ENCODE assay signal across 13 mouse cellular contexts in the genomic region with DNA sequence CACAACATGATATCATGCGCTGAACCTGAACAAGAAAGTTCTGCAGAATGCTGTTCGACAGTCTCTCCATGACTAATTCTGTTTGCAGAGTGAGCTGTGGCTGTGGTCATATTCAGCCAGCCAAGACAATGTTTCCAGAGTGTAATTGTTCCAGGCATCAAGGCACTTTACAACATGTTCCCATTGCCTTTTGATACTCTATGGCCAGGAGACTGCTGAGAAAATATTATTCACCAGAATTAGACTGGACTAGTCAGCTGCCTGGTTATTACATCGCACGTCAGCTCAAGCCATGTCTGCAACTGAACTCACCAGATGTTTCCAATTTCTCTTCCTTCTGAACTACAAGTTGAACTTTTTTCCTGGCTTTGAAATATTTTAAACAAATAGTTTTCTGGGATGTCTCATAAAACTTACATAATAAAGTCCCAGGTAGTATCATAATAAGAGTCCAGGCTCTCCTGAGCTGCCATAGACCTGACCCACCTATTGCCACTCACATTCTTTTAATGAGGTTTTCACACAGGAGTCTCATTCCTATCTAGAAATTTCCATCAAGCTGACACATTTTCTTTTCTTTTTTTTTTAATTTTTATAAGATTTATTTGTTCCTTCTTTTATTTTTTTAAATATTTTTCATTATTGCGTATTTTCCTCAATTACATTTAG.
DNase-seq lines count a peak whose midpoint lies in the region; ATAC-seq and TF ChIP-seq lines count a peak whose summit lies in the region.
"Had no signal": no experiment of that assay in that cellular context is flagged by ENCODE, and none has a peak within 500 bp of the region (broad histone marks: within the 10 kb centered on the region; RNA-seq: fewer than 3 reads in every experiment).

No protein-coding gene starts in this region.

- H3K36me3 ChIP-seq in kidney, embryonic 16.5 days (ENCODE audit: insufficient read depth, low read length), result no peaks in the 10 kb centered on the region
- H3K36me3 ChIP-seq in liver, postnatal 0 days (replicated peaks; ENCODE audit: insufficient read depth, low read length), result no peaks in the 10 kb centered on the region
- H3K36me3 ChIP-seq: forebrain, embryonic 10.5 days; heart, embryonic 15.5 days had no signal

- no peak overlapping the region for H3K9ac ChIP-seq in kidney, embryonic 16.5 days (replicated peaks; ENCODE audit: low read length)
- no peak overlapping the region for H3K9ac ChIP-seq in liver, postnatal 0 days (replicated peaks)
- H3K9ac ChIP-seq: heart, embryonic 15.5 days; liver, embryonic 14.5 days had no signal

- H3K27ac ChIP-seq in kidney, embryonic 16.5 days (ENCODE audit: low read length), result peak overlapping the region; percentile 36; the same call in 1 of the 2 replicates
- H3K27ac ChIP-seq in liver, postnatal 0 days (ENCODE audit: low read depth), result no peak overlapping the region
- H3K27ac ChIP-seq: forebrain, embryonic 10.5 days; heart, embryonic 15.5 days; layer of hippocampus, adult 2 months; liver, embryonic 14.5 days had no signal

- WGBS in kidney, embryonic 16.5 days, result 61% methylated on average over 5 of the region's 5 CpGs
- 81% methylated on average over 5 of the region's 5 CpGs for WGBS in liver, postnatal 0 days (ENCODE audit: insufficient replicate concordance)

- H3K9me3 ChIP-seq in kidney, embryonic 16.5 days (ENCODE audit: low read length), result no peaks in the 10 kb centered on the region
- no peaks in the 10 kb centered on the region for H3K9me3 ChIP-seq in liver, postnatal 0 days (ENCODE audit: low read length)
- H3K9me3 ChIP-seq: forebrain, embryonic 10.5 days; heart, embryonic 15.5 days had no signal

- no peak for TF ChIP-seq CTCF in liver, postnatal 0 days (IDR thresholded peaks at IDR 0.05; ENCODE audit: low read depth)

- no peaks in the 10 kb centered on the region for H3K27me3 ChIP-seq in kidney, embryonic 16.5 days (ENCODE audit: insufficient read depth, low read length)
- H3K27me3 ChIP-seq in liver, postnatal 0 days (ENCODE audit: insufficient read depth, low read length), result no peaks in the 10 kb centered on the region
- H3K27me3 ChIP-seq: heart, embryonic 15.5 days had no signal

- no peak overlapping the region for H3K4me2 ChIP-seq in kidney, embryonic 16.5 days (replicated peaks; ENCODE audit: low read depth, low read length)
- no peak overlapping the region for H3K4me2 ChIP-seq in liver, postnatal 0 days (ENCODE audit: low read depth, low read length)
- H3K4me2 ChIP-seq: heart, embryonic 15.5 days had no signal

- TF ChIP-seq EP300 in liver, postnatal 0 days (IDR thresholded peaks at IDR 0.05; ENCODE audit: low read depth), result no peak

- peak; percentile 52; the same call in 1 of the 2 replicates for ATAC-seq in kidney, embryonic 16.5 days (ENCODE audit: low FRiP score, low TSS enrichment)
- no peak for ATAC-seq in liver, postnatal 0 days

- intact Hi-C loops in heart, postnatal 10 days (cut with DNase I), result loop anchor here (10.0 kb wide), 1 partner anchor 1451 kb away; no protein-coding TSS in a partner anchor

- no peak overlapping the region for H3K4me3 ChIP-seq in kidney, embryonic 16.5 days (ENCODE audit: low read length)
- no peak overlapping the region for H3K4me3 ChIP-seq in liver, postnatal 0 days (ENCODE audit: low read depth, low read length)
- H3K4me3 ChIP-seq: forebrain, embryonic 10.5 days; heart, embryonic 15.5 days; layer of hippocampus, adult 2 months had no signal

- DNase-seq in kidney, adult 11 months, result no peak
- peak; percentile 65 for DNase-seq in embryo, embryonic 11 days
- DNase-seq in heart, postnatal 10 days, result peak; percentile 19 to 24
- DNase-seq in skeletal muscle tissue, adult 2 months (ENCODE audit: low read depth, low spot score), result peak; percentile 84
- no peak for DNase-seq in frontal cortex, postnatal 14 days (ENCODE audit: low spot score in 2 of 2)
- DNase-seq in liver, postnatal 0 days, result no peak
- DNase-seq: adrenal gland, adult 8-10 months; cerebellum, adult 2 months had no signal

- no peaks in the 10 kb centered on the region for H3K4me1 ChIP-seq in kidney, embryonic 16.5 days (ENCODE audit: insufficient read depth, low read length)
- no peaks in the 10 kb centered on the region for H3K4me1 ChIP-seq in liver, postnatal 0 days (ENCODE audit: insufficient read depth)
- H3K4me1 ChIP-seq: forebrain, embryonic 10.5 days; heart, embryonic 15.5 days had no signal

Comparison
In these comparisons a context has a peak if more than half of its experiments do, and no peak if none do; other contexts are left out.
1. DNase-seq: peak in embryo, embryonic 11 days (single experiment), heart, postnatal 10 days (2 of 2) and skeletal muscle tissue, adult 2 months (single experiment); none in kidney, adult 11 months (single experiment), frontal cortex, postnatal 14 days (0 of 2) and liver, postnatal 0 days (single experiment).